ENCODE assay signal across 10 mouse cellular contexts in the genomic region with DNA sequence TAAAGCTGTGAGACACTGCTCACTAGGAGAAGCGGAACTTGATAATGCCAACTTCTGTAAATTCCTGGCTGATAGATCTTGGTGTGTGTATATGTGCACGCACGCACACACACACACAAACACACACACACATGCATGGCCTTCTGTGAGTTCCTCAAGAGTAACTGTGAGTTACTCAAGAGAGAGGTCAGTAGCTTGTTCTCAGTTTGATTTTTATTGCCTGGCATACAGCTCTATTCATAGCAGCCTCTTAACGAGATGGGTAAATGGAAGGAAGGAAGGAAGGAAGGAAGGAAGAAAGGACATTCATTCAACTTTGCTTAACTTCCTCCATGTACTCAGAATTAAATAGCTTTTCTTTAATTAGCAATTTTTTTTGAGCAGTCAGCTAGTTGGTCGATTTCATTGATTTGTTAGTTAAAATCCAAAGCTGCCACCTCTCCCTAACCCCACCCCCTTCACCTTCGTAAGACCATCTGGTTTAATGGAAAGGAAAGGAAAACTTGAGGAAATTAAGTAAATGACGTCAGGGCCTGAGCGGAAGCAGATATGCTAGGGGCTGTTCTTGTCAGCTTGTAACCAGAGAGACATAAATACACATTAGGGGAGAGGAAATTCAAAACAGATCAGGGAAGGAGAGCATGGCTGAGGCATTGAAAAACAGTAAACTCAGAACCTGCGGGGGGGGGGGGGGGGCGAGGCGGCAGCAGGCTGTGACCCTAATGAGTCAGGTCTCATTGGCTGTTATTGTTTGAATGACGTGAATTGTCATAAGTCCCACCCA.
A peak's percentile ranks its signal among the peaks of the same experiment; 100 is the strongest.
DNase-seq lines count a peak whose midpoint lies in the region; ATAC-seq and TF ChIP-seq lines count a peak whose summit lies in the region.
"Had no signal": no experiment of that assay in that cellular context is flagged by ENCODE, and none has a peak within 500 bp of the region (broad histone marks: within the 10 kb centered on the region; RNA-seq: fewer than 3 reads in every experiment).

No protein-coding gene starts in this region.

- 56% methylated on average over 12 of the region's 12 CpGs for WGBS in kidney, adult 2 months
- WGBS in heart, embryonic 16.5 days: 60% methylated on average over 12 of the region's 12 CpGs
- 62% methylated on average over 12 of the region's 12 CpGs for WGBS in midbrain, embryonic 15.5 days

- no peak for TF ChIP-seq POLR2A in kidney, adult 2 months (IDR thresholded peaks at IDR 0.05; ENCODE audit: low read depth, low read length)

- H3K36me3 ChIP-seq in kidney, adult 2 months (ENCODE audit: control insufficient read depth, insufficient read depth, low read length): no peaks in the 10 kb centered on the region
- H3K36me3 ChIP-seq in heart, embryonic 16.5 days (ENCODE audit: control insufficient read depth, insufficient read depth): no peaks in the 10 kb centered on the region
- no peaks in the 10 kb centered on the region for H3K36me3 ChIP-seq in midbrain, embryonic 15.5 days (replicated peaks)

- H3K27ac ChIP-seq in kidney, adult 2 months (ENCODE audit: insufficient read depth, low read depth, low read length): peak overlapping the region; percentile 38
- peak overlapping the region; percentile 49 for H3K27ac ChIP-seq in heart, embryonic 16.5 days (ENCODE audit: low read length)
- no peak overlapping the region for H3K27ac ChIP-seq in midbrain, embryonic 15.5 days
- H3K27ac ChIP-seq: hindbrain, embryonic 14.5 days had no signal

- no peaks in the 10 kb centered on the region for H3K27me3 ChIP-seq in kidney, adult 2 months (replicated peaks; ENCODE audit: control insufficient read depth, insufficient read depth, low read length)
- H3K27me3 ChIP-seq in heart, embryonic 16.5 days (ENCODE audit: control insufficient read depth, insufficient read depth, low read length): no peaks in the 10 kb centered on the region
- no peaks in the 10 kb centered on the region for H3K27me3 ChIP-seq in midbrain, embryonic 15.5 days (replicated peaks)

- no peaks in the 10 kb centered on the region for H3K9me3 ChIP-seq in heart, embryonic 16.5 days (replicated peaks; ENCODE audit: control insufficient read depth, low read length)
- no peaks in the 10 kb centered on the region for H3K9me3 ChIP-seq in midbrain, embryonic 15.5 days

- H3K9ac ChIP-seq in heart, embryonic 16.5 days (ENCODE audit: low read length): no peak overlapping the region
- no peak overlapping the region for H3K9ac ChIP-seq in midbrain, embryonic 15.5 days
- H3K9ac ChIP-seq: hindbrain, embryonic 14.5 days had no signal

- H3K4me1 ChIP-seq in kidney, adult 2 months (ENCODE audit: control insufficient read depth, insufficient read depth, low read length): 0 out of 2 replicates have a peak, but pooled peaks cover 2% of the 10 kb centered on the region
- H3K4me1 ChIP-seq in heart, embryonic 16.5 days (ENCODE audit: control insufficient read depth, insufficient read depth, low read length): peaks cover 7% of the 10 kb centered on the region
- no peaks in the 10 kb centered on the region for H3K4me1 ChIP-seq in midbrain, embryonic 15.5 days

- H3K4me2 ChIP-seq in heart, embryonic 16.5 days (ENCODE audit: low read depth, low read length): no peak overlapping the region
- H3K4me2 ChIP-seq in midbrain, embryonic 15.5 days: no peak overlapping the region
- H3K4me2 ChIP-seq: hindbrain, embryonic 14.5 days had no signal

- no peak for TF ChIP-seq CTCF in kidney, adult 2 months (conservative IDR thresholded peaks at IDR 0.05; ENCODE audit: insufficient read depth, insufficient read length, low read depth, low read length)

- DNase-seq in kidney, adult 2 months: peak; percentile 8
- DNase-seq in kidney, adult 18-20 months: no peak
- peak; percentile 57 for DNase-seq in embryo, embryonic 10.5 days (ENCODE audit: low spot score)
- DNase-seq in lung, postnatal 36 days: peak; percentile 61
- no peak for DNase-seq in spleen, adult 12 weeks (ENCODE audit: low spot score)
- DNase-seq: layer of hippocampus, postnatal 36 days had no signal

- H3K4me3 ChIP-seq in kidney, adult 2 months (ENCODE audit: insufficient read depth, low read depth, low read length): no peak overlapping the region
- no peak overlapping the region for H3K4me3 ChIP-seq in heart, embryonic 16.5 days (ENCODE audit: low read length)
- no peak overlapping the region for H3K4me3 ChIP-seq in midbrain, embryonic 15.5 days

- ATAC-seq in heart, embryonic 16.5 days (replicated peaks; ENCODE audit: extremely low read depth, insufficient read depth, low FRiP score): peak; percentile 69
- ATAC-seq in midbrain, embryonic 15.5 days (replicated peaks): no peak
- no peak for ATAC-seq in inflammation-experienced regulatory T-cells, adult 6 months

Comparison
In these comparisons a context has a peak if more than half of its experiments do, and no peak if none do; other contexts are left out.
1. DNase-seq: peak in kidney, adult 2 months (single experiment), embryo, embryonic 10.5 days (single experiment) and lung, postnatal 36 days (single experiment); none in kidney, adult 18-20 months (single experiment) and spleen, adult 12 weeks (single experiment).